Mouse (Mus musculus): ENCODE data around the gene Morc4. TPM values are rescaled to one million over a fixed set of nuclear protein-coding genes. Genes with fewer than 3 reads are reported as not detected.

Gene Morc4
- polyA plus RNA-seq (2017; shearing (Covaris generic)): under 1 TPM in 1 of 2 experiments, not detected in 1; 0.20 TPM

DNA sequence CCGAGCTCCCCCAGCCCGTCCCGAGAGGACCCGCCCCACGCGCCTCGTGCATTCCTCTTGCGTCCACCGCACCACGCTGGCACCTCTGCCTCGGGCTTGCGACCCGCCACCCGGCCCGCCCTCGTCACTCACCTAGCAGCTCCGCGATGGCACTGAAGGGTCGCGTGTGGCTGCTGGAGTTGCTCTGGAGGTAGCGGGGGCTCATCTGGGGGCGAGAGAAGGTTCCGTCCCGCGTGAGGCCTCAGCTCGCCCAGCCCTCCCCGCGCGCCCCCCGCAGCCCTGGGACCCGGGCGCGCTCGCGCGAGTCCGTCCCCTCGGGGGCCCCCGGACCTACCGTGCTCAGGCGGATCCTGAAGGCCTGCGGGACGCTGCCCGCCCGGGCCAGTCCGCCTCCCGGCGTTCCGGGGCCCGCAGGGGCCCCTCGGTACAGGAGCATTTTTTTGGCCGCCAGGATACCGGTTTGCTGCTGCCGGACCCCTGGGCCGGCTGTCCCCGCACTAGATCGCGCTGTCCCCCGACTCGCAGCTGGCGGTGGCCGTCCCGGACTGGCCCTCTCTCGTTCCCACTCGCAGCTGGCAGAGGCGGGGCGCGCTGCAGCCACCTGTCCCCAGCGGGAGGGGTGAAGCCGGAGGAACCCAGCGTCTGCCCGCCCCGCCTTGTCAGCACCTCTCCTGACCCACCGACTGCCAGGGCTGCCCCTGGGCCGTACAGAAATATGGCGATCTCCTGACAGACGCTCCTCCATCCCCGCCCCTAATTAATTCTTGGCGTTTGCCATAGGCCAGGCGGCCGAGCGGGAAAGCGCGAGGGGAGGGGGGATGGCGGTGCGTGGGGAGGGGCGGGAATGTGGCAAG, at the start of gene Morc4:
TSS of gene Morc4 (minus strand) at position 740 of the 854 bp plus-strand sequence.
- ATAC-seq: no peak

DNA sequence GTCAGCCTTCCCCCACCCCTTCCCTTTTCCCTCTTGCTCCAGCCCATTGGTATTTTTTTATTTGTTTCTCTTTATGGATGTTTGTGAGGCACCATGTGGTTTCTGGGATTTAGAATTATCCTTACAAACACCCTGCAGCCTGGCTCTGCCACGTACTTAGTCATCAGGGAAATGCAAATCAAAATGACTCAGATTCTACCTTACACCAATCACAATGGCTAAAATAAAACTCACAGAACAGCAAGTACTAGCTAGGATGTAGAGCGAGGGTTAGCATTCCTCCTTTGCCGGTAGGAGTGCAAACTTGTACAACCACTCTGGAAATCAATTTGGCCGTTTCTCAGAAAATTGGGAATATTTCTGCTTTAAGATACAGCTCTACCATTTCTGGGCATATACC, 49.1 kb upstream of the Morc4 start:
- ATAC-seq: no peak

DNA sequence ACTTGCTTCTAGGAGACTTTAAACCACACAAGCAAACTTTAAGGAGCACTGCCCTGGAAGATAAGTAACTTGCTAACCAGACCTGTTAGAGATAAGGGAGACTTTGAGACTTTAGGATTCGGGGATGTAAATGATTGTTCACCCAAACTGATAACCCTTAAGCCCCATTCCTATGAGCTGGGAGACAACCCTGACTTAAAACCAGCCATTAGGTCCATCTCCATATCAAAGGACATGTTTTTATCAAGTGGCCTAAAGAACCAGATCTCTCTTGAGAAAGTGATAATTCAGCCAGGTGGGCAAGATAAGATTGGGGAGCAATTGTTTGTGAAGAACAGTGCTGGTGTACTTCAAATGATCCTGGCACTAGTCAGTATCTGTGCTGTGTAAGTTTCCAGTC, 19.9 kb upstream of the Morc4 start:
- ATAC-seq: no peak

DNA sequence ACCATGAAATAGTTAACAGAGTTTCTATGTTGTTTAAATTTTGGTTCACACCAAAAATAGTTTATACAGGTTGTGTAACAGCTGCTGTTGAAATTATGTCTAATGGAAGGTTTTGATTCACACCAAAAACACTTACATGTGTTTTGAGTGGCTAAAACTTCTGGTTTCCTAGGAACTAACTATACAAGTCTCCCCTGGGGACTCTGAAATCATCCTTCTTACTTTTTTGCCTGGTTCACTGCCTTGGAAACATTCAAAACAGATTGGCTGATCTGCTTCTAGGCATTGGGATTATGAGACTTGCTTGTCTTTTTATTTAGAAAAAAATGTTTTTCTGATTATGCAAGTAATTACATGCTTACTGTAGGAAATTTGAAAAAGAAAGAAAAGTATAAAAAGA, 11.7 kb upstream of the Morc4 start:
- no peak for ATAC-seq

DNA sequence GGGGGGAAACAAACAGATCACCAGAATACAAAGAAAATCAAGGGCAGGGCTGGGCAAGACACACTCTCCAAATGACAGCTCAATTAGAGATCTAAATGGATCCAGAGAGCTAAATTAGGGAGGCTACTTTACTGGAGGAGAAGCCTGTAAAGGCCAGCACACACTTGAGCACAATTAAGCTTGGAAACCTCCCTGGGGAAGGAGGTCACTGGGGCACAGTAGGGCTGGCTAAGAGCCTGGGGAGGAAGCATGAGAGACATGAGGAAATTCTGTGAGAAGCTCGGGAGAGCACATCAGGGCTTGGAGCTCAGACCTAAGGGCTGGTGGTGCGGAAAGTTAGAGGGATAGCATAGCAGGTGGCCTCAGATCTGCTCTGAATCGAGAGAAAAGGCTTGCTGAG, 6.5 kb upstream of the Morc4 start:
- no peak for ATAC-seq

DNA sequence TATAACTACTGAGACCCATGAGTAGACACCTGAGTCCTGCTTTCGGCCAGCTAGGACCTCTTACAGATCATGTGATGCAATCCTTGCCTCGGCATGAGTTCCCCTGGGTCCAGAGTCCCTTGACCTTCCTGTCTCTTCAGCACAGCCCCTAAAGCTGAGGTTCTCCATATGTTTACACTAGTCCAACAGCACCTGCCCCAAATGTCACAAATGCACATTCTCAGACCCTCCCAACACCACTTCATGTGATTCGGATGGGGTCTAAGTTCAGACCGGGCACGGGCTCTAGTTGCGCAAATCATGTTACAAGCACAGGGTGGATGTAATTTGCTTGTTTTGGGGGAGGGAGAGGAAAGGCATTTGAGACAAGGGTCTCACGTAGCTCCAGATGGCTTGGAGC, 5.6 kb upstream of the Morc4 start:
- no peak for ATAC-seq

GRCm38 (mm10) chrX:139870300-139870711, 1.2 kb downstream of the Morc4 start:
- ATAC-seq: no peak

GRCm38 (mm10) chrX:139859402-139859801, 12.1 kb downstream of the Morc4 start:
- ATAC-seq: no peak

DNA sequence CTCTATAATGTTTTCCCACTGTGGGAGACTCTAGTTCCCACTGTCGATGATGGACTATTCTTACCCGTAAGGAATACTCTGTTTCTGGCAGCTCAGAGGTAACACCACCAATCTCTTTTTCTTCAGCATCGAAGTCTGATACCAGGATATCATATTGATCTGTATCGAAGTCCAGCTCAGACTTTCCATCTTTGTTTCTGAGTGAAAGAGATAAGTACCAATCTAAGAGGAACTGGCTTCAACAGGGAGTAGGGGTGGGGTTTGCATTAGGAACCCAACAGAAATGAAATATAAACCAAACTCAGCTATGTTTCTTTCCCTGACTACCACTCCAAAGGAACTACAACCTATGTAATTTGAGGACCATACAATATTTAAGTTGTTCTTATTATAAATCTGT, 16.7 kb downstream of the Morc4 start:
- ATAC-seq: no peak

- no peak for ATAC-seq
Measured at GRCm38 (mm10) chrX:139841091-139841490, 30.4 kb downstream of the Morc4 start.

- ATAC-seq: no peak
Measured at GRCm38 (mm10) chrX:139839057-139839456, 32.4 kb downstream of the Morc4 start.

GRCm38 (mm10) chrX:139832464-139832863, 39.0 kb downstream of the Morc4 start:
- no peak for ATAC-seq

- no peak for ATAC-seq
Measured at GRCm38 (mm10) chrX:139828363-139829092, 42.9 kb downstream of the Morc4 start.

DNA sequence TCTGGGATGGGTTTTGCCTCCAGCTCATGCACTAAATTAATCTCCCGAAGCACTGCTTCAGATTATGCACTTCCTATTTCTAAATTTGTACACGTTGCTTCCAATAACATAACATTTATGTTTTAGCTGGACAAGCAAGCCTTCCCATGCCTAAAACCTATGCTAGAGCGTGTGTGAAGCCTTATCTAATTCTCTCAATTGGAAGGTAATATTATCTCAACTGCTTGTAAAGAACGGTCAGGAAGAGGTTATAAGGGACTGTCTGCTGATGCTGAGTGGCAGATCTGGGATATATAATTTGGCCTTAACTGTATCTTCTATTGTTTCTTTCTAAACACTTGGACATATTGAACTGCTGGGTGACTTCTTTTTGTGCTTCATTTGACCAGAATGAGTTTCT, 44.6 kb downstream of the Morc4 start:
- ATAC-seq: no peak

GRCm38 (mm10) chrX:139825402-139825801, 46.1 kb downstream of the Morc4 start:
- no peak for ATAC-seq

DNA sequence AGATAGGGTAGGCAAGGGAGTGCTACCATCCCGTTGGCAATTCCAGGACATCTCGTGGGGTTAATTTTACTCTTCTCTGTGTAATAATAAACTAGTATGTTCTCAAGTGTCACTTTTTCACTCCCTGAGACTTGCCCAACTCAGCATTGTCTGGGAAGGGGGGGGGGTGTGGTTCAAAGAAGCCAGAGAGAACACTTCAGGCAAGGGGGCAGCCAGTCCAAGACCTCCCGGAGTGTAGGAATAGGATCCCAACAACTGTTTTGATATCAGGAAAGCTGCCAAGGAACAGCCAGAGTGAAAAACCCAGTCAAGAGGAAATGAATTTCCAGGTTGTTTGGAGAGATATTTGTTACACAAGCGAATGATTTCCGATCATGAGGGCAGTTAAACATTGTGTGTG, 56.3 kb downstream of the Morc4 start:
- no peak for ATAC-seq

DNA sequence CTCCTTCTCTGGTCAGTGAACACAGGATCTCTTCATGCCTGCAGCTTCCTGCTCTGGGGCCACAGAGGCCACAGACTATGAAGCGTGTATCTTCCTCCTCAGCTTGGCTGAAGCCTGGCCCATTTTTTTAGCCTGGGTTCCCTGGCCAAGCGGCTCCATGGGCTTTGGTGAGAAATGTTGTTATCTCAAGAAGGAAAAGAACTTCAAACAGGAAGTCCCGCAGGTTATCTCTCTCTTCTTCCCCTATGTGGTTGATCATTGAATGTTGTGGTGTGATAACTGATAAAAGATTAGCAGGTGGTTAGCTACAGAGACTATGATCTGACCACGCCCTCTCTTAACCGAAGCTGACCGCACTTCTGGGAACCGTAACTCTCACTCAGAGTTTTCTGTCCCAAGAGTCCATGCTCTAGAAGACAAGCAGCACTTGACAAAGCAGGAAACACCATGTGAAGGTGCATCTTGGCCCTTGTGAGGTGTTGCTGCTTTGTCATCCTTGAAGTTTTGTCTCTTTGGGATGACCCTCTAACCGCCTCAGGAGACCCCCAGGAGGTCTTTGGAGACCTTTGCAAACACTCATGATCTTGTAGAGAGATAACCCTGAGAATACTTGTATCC, 57.4 kb downstream of the Morc4 start:
- ATAC-seq: peak; percentile 66

GRCm38 (mm10) chrX:139813299-139814002, 58.0 kb downstream of the Morc4 start:
- peak; percentile 45 for ATAC-seq

- ATAC-seq: peak; percentile 32
Measured at GRCm38 (mm10) chrX:139812636-139813298, 58.7 kb downstream of the Morc4 start.

- ATAC-seq: no peak
Measured at GRCm38 (mm10) chrX:139808501-139808900, 63.0 kb downstream of the Morc4 start.

GRCm38 (mm10) chrX:139808085-139808484, 63.4 kb downstream of the Morc4 start:
- ATAC-seq: no peak

- ATAC-seq: no peak
Measured at GRCm38 (mm10) chrX:139807391-139807790, 64.1 kb downstream of the Morc4 start.
